Mouse (Mus musculus) gastrocnemius, postnatal 36 days (tissue): ENCODE data around the gene Cyp4f18. TPM values are rescaled to one million over a fixed set of nuclear protein-coding genes. Genes with fewer than 3 reads are reported as not detected.
"Not testable (repeated sequence)": the region's sequence is repeated elsewhere in the genome, so short reads cannot be mapped to it uniquely, and the experiment has no call there.

Source experiments
- DNase-seq, 2 experiments: peaks; one replicate each; pipeline ENCODE4 v3.0.0; 2022
- intact Hi-C: fragments of 180-260 bp; cut with DNase I; formaldehyde crosslinking; loops from one replicate; pipeline ENCODE4 v1.15.1; 2025
- total RNA-seq, 2 experiments: library from RNA; stranded (reverse); gene quantifications; 2 replicates each; pipeline ENCODE4 v1.2.3; 2021

The Cyp4f18 gene
- total RNA-seq, 2 experiments from 2014 or later: 0.37 TPM; not detected in 1

GRCm38 (mm10) chr8:71981456-71981855 is 28.0 kb downstream of the Cyp4f18 start:
- intact Hi-C loops: no loop called here
- no peak for DNase-seq

- intact Hi-C loops: no loop called here
- no peak for DNase-seq
These were observed 28.4 kb downstream of the Cyp4f18 start for GRCm38 (mm10) chr8:71981032-71981431.

- no peak for DNase-seq
- intact Hi-C loops: no loop called here
These were observed 35.2 kb downstream of the Cyp4f18 start for GRCm38 (mm10) chr8:71974211-71974610.

- DNase-seq: no peak
- intact Hi-C loops: no loop called here
These were observed 37.5 kb downstream of the Cyp4f18 start for GRCm38 (mm10) chr8:71971945-71972344.

GRCm38 (mm10) chr8:71968636-71969035 is 40.8 kb downstream of the Cyp4f18 start:
- DNase-seq: no peak
- intact Hi-C loops: no loop called here

GRCm38 (mm10) chr8:71968100-71968499 is 41.3 kb downstream of the Cyp4f18 start:
- intact Hi-C loops: no loop called here
- no peak for DNase-seq

GRCm38 (mm10) chr8:71967261-71967660 is 42.2 kb downstream of the Cyp4f18 start:
- intact Hi-C loops: no loop called here
- DNase-seq: no peak

GRCm38 (mm10) chr8:71966411-71966810 is 43.0 kb downstream of the Cyp4f18 start:
- DNase-seq: no peak
- intact Hi-C loops: no loop called here

- DNase-seq: no peak
- intact Hi-C loops: no loop called here
These were observed 44.3 kb downstream of the Cyp4f18 start for GRCm38 (mm10) chr8:71965166-71965565.

GRCm38 (mm10) chr8:71964051-71964450 is 45.4 kb downstream of the Cyp4f18 start:
- no peak for DNase-seq
- intact Hi-C loops: no loop called here

GRCm38 (mm10) chr8:71961796-71962195 is 47.6 kb downstream of the Cyp4f18 start:
- DNase-seq: no peak
- intact Hi-C loops: no loop called here

- DNase-seq: no peak
- intact Hi-C loops: no loop called here
These were observed 48.9 kb downstream of the Cyp4f18 start for GRCm38 (mm10) chr8:71960483-71960882.

GRCm38 (mm10) chr8:71954666-71955065 is 54.8 kb downstream of the Cyp4f18 start:
- intact Hi-C loops: no loop called here
- DNase-seq: no peak

GRCm38 (mm10) chr8:71952961-71953700 is 56.3 kb downstream of the Cyp4f18 start:
- DNase-seq, intact Hi-C loops: not testable (repeated sequence)

GRCm38 (mm10) chr8:71952489-71952888 is 56.9 kb downstream of the Cyp4f18 start:
- DNase-seq: no peak
- intact Hi-C loops: no loop called here

GRCm38 (mm10) chr8:71951436-71952161 is 57.8 kb downstream of the Cyp4f18 start:
- no peak for DNase-seq
- intact Hi-C loops: no loop called here

GRCm38 (mm10) chr8:71950482-71951221 is 58.8 kb downstream of the Cyp4f18 start, which contains the start of gene Zfp961:
Zfp961 (plus strand) TSS chr8:71951038.
- intact Hi-C loops: no loop called here
- peak; percentile 96 to 98 for DNase-seq

GRCm38 (mm10) chr8:71948624-71949023 is 60.8 kb downstream of the Cyp4f18 start:
- no peak for DNase-seq
- intact Hi-C loops: no loop called here

GRCm38 (mm10) chr8:71941776-71942175 is 67.7 kb downstream of the Cyp4f18 start:
- no peak for DNase-seq
- intact Hi-C loops: no loop called here

GRCm38 (mm10) chr8:71940293-71941208 is 68.9 kb downstream of the Cyp4f18 start:
- no peak for DNase-seq
- intact Hi-C loops: no loop called here
